Mouse (Mus musculus) lung, postnatal 0 days (tissue): ENCODE measurements around the gene Med12.

Experiments
- CTCF ChIP-seq: IDR thresholded peaks from 2 replicates; pipeline ENCODE4 v1.5.1; 2016; ENCODE audit warnings: antibody characterized with exemption, mild to moderate bottlenecking
- EP300 ChIP-seq: IDR thresholded peaks from 2 replicates; pipeline ENCODE4 v1.6.1; 2016; ENCODE audit warnings: antibody characterized with exemption, mild to moderate bottlenecking, control low read depth

- TF ChIP-seq CTCF (no peak), EP300 (no peak)
Measured at GRCm38 (mm10) chrX:101288432-101288831, 14.6 kb downstream of the Med12 start.
